Mouse (Mus musculus) megakaryocyte-erythroid progenitor cell, adult 5-6 weeks (primary cell): ENCODE data around the gene Babam2. TPM values are rescaled to one million over a fixed set of nuclear protein-coding genes. Genes with fewer than 3 reads are reported as not detected.
"Not testable (repeated sequence)": the region's sequence is repeated elsewhere in the genome, so short reads cannot be mapped to it uniquely, and the experiment has no call there.

Experiments used
- ATAC-seq: replicated peaks from 2 replicates; pipeline ENCODE4 v1.8.0; 2016; ENCODE audit warnings: mild to moderate bottlenecking, inconsistent platforms; ENCODE audit not compliant: severe bottlenecking, poor library complexity, low FRiP score, low TSS enrichment
- total RNA-seq, 2 experiments: library from RNA; stranded (forward) in 1 of 2; stranded (reverse) in 1 of 2; fragments of 200-1000, 215-1000 nt in 1 of 2; fragments of >200 nt in 1 of 2; fragmentation: Nextera tagmentation in 1 of 2; gene quantifications; 2 replicates each; pipeline ENCODE4 v1.2.3; 2014 to 2017

Babam2 gene
- total RNA-seq, 2 experiments from 2014 or later: 50.5 to 82.0 TPM

DNA sequence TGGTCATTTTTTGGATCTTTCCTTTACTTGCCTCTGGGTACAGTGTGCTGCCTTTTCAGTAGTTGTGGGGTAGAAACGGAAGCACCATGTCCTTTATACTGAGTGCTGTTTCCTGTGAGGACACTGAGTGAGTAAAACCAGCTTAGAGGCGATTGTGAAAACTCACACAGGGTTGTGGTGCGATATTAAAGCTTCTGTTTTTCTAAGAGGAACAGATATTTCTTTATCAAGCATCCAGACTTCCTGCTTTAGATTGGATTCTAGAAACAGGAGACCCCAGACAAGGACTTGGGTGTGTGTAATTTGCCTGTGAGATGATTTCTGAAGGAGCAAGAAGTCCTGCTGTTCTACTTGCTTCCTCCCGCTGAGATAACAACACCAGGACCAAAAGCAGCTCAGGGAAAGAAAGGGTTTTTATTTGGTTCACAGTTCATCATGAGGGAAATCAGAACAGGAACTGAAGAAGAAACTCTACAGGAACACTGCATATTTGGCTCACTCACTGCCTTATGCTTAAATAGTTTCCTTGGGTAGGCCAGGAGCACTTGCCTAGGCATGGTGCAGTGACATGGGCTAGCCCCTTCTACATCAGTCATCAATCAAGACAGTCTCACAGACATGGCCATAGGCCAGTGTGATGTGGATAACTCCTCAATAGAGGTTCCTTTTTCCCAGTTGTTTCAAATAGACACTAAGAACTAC is 69.5 kb downstream of the Babam2 start:
- peak; percentile 57 for ATAC-seq

DNA sequence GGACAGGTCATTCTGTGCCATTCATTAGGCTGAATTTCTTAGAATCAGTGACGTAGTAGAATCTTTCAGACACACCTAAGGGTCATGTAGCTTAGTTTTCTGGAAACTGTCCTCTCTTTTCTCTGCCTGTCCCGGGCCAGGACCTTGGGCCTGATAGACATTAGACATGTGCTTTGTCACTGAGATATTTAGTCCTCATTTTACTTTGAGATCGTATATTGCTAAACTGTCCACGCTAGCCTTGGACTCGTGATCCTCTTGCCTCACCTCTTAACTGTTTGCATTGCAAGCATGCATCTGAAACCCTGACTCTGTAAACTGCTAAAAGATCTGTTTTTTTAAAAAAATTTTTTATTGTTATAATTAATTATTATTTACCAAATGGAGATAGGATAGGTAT is 74.0 kb downstream of the Babam2 start:
- no peak for ATAC-seq

DNA sequence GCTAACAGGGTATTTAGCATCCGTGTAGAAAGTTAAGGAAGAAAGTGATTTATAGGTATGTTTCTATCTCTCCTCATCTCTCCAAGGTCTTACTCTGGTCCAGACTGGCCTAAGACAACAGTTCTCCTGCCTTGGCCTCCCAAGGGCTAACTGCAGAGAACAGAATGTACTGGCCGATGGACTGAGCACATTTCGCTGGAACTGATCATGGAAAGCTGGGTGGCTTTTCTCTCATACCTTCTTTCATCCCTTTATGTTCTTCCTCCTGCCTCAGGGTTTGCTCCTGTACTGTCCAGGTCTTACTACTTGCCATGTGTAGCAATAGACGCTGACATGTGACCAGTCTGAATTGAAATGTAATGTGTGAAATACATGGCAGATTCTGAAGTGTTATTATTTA is 74.4 kb downstream of the Babam2 start:
- ATAC-seq: no peak

DNA sequence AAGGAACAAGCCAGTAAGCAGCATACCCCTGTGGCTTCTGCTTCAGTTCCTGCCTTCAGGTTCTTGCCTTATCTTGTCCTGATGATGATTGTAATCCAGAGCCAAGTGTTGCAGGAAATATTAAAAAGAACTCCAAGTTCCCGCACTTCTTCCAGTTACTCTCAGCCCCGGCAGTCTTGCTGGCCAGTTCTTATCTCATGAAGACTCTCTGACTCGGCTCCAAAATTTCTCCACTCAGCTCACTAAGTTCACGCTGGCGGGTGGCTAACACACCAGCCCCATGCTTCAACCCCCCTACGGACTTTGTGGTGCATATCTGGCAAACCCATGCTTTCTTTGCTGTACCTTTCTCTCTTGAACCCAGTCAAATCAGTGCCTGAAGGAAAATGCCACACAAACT is 77.5 kb downstream of the Babam2 start:
- ATAC-seq: no peak

DNA sequence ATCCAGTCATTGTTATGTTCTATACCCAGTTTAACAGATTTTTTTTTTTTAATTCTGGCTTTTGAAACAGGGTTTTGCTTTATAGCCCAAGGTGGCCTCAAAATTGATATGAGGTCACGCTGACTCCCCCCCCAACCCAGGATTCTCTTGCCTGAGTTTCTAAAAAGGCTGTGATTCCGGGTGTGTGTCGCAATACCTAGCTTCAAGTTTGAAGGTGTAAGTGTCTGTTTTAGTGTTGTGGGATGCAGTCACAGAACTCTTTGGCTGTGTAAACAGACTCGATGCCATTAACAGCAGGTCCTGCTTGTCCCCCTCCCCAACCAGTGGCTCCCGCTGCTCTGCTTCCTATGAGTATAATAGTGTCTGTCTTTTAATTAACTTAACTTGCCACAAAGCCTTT is 84.1 kb downstream of the Babam2 start:
- ATAC-seq: no peak

DNA sequence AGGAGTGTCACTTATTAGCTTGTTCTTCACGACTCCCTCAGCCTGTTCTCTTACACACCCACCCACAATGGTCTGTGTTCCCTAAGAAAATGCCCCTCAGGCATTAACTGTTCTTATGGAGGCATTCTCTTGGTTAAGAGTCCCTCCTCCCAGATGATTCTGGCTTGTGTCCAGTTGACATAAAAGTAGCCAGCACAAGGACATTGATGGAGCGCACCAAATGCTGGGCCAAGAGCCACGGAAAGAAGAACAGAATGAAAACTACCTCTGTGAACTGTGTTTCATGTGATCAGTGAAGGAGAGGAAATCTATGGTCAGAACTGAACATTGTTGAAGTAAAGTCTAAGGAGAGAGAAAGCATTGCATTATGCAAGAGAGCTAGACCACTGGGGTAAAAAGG is 89.7 kb downstream of the Babam2 start:
- no peak for ATAC-seq

DNA sequence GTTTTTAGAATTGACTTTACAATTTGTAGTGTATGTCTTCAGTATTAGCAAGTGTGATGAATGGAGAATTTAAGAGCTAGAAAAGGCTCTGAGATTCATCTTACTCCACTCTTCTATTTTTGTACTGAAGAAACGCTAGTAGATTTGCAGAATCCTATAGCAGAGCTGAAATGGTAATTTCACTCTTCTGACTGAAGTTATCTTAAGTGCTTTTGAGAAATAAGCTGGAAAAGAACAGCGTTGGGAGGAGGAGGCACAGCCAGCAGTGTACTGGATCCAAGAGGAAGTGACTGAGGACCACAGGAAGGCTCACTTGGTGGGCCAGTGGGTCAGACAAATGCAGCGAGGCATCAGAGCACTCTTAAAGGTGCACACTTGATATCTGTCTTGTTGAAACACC is 90.1 kb downstream of the Babam2 start:
- no peak for ATAC-seq

DNA sequence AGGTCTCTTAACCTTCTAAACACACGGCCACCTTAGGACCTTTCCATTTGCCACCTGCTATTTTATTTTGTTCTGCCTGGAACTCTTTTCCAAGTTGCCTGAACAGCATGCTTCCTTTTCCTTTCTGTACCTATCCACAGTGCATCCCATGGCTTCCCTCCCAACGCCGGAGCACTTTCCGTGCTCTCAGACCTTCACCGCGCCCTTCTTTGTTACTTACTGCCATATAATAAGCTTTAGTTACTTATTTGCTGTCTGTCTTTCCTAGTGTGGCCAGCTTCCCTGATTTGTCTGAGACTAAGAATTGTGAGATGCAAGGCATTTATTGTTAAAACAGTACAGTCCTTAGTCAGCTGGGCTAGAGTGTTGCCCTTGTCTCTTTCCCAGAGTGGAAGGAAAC is 94.9 kb downstream of the Babam2 start:
- ATAC-seq: no peak

DNA sequence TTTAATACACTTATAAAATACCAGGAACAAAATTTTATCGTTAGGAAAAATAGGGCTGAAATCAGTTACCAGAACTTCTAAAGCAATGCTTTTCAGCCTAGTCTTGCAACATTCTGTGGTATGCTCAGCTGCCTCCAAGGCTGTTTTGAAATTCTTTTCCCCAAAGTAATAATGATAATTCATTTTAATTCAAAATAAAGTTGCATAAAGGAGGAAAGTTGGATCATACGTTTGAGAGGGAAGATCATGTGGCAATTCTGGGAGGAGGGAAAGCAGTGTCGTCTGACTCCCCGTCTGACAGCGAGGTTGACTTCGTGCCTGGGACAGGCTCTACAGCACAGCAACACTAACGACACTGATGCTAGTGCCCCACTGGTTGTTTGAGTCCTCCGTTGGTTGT is 95.4 kb downstream of the Babam2 start:
- ATAC-seq: no peak

DNA sequence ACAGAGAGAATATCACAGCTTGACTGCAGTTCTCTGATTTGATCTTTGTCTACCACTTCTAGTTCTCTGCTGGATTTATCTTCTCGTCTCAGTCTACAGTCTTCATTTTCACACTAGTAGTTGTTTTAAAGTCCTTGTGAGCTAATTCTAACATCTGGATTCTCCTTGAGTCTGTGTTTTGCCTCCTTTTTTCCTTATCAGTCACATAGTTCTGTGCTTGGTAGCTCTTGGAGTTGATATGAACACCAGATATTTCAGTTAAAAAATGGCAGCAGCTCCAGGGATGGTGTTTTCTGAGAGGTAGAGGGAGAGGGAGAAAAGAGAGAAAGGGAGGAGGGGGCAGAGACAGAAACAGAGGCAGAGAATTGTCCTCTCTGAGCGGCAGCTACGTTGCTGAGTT is 97.9 kb downstream of the Babam2 start:
- ATAC-seq: no peak; the same call in 1 of the 2 replicates

DNA sequence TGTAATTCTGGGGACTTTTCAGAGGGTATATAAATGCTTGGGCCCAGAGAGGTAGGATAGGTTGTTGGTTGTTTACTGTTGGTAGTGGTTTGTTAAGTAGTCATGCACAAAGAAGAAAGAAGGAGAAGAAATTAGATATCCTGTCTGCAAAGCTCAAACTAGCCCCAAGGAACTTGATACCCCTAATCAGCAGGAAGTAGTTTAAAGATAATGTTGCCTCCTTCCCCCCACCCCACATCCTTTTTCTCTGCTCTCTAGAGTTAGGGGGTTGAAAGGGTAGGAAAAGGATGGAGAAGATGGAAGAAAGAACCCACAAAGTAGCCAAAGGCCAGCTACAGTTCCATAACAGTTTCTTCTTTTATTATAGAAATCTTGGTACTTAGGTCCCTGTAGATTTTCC is 99.5 kb downstream of the Babam2 start:
- ATAC-seq: no peak

DNA sequence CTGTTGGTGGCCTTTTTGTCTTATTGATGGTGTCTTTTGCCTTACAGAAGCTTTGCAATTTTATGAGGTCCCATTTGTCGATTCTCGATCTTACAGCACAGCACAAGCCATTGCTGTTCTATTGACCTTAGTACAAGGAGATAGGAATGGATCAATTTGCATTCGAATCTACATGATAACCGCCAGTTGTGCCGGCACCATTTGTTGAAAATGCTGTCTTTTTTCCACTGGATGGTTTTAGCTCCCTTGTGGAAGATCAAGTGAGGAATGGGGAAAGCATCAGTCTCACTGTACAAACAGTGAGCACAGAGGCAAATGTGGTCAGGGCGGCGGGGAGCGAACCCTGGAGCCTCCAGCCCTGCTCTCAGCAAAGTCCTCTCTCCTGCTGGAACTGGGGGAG is 106.7 kb downstream of the Babam2 start:
- not testable (repeated sequence) for ATAC-seq

DNA sequence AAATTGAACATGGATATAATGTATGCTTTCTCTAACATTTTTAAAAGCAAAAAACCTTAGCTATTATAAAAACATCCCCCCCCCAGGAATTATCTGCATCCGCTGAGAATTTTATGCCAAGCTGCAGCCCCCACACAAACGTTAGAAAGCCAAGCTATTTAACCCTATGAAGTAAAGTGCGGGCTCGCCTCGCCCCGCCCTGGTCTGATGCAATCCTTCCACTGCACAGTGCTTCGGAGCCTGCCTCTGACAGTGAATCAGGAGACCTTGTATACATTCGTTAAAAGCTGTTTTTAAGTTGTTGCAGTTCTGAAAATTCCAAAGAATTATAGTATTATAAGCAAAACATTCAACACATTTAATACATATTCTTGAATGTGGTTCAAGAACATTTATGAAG is 107.3 kb downstream of the Babam2 start:
- ATAC-seq: no peak

DNA sequence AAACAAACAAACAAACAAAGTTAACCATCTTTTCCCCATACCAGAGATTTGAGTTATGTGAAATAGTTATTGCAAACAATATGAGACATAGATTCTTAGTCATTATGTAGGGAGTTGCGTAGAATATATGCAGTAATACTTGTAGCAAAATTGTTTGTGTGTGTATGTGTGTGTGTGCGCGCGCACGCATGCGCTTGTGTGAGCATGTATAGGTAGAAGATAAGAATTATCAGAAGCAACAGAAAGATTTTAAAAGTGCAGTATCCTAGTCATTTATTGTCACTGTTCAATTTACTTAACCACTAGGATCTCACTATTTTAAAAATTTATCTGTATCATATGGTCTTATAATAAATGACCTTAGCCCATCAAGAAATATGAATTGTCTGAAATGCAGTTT is 109.8 kb downstream of the Babam2 start:
- ATAC-seq: no peak

DNA sequence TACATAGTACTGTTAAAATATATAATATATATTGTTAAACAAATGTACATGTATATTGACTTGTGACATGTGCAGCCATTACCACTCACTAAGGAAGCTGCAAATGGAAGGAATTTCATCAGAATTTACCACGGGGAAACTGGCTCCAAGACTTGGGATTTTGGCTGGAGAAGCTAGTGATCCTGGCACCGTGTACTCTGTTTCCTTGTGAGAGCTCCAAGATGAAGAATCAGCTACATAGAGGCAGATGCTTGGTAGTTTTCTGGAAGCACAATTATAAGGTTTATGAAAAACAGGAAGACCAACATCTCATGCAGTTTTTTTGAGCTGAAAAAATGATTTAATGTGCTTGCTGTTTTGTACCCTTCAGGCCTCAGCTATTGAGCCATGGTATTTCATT is 110.8 kb downstream of the Babam2 start:
- no peak for ATAC-seq

DNA sequence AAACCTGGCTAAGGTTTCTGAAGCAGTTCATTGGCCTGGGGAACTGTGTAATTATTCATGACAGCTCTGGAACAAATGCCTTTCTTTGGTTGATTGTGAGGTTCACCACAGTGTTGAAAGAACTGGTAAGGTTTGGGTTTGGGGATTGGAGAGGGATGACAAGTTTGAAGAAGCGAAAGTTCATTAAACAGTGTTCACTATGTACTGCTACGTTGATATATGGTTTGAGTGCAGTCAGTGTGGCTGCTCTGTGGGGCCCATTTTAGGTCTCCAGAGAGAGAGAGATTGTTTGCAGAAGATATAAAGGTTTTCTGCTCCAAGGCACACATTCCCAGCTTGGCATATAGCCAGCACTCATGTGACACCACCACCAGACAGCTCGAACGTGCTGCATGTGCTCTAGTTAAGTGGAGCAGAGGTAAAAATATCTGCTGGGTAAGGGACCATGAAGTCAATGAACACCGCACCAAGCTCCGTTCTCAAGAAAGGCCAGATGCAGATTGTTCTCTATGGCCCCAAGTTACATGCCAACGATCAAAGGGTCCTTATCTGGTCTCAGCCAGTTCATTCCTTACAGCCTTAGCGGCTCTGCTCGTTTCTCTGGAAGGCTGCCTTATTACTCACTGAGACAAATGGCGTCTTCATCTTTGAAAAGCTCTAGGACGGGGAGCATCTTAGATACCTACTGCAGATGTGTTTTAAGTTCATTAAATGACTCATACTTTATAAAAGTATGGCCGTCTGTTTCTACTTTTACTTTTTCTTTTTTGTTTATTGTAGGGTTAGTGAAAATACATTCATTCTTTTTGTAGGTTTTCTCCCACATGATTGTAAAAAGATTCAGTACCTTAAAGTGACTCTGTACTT is 113.5 kb downstream of the Babam2 start:
- ATAC-seq: peak; percentile 50; the same call in 1 of the 2 replicates

DNA sequence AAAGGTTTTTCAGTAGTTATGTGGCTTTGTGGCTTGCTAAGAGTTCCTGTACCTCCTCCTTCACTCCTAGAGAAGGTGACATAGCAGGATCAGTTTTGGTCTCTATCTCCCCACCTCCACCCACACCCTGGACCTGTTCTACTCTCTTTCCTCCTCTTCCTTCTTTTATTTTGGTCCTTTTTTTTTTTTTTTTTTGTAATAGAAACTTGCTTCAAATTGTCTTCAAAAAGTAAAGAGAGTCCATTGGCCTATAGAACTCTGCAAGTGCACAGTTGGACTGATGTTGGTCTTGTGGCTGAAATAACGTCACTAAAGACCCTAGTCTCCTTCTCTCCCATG is 114.1 kb downstream of the Babam2 start:
- no peak for ATAC-seq

DNA sequence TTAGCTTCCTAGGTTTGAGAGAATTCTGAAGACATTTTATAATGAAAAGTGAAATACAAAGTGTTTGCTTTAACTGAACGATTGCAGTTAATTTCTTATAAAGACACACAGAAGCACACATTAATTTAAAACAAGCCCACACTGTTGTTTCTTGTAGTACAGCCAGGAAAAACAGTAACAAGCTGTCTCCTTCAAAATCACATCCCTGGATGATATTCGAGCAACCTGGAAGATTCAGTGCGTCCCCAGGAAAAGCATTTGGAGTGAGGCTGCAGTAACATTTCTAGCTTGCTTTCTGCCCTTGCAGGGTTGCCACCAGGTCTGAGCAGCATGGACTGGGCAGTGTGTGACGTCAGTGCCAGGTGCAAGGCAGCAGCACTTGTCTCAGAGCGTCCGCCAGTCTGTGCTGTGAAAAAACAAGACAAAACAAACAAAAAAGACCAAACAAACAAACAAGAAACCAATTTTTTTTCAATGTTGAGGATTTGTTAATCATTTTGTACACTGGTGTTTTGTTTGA is 115.7 kb downstream of the Babam2 start:
- no peak for ATAC-seq

DNA sequence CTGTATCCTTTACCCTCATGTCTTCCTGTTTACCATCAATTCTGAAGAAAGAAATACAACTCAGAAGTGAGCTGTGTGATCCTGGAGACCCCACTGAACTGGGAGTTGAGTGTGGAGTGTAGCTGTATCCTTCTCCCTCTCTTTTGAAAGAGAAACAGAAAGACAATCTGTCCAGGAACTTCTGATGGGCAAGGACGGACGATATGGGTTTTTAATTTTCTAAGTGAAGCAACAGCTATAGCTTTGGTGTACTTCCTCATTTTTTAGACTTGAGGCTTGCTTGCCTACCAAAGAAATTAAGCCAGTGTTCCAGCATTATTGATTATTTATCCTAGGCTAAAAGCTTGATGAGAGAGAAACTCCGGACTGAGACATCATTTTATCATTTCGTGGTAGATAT is 116.6 kb downstream of the Babam2 start:
- no peak for ATAC-seq

DNA sequence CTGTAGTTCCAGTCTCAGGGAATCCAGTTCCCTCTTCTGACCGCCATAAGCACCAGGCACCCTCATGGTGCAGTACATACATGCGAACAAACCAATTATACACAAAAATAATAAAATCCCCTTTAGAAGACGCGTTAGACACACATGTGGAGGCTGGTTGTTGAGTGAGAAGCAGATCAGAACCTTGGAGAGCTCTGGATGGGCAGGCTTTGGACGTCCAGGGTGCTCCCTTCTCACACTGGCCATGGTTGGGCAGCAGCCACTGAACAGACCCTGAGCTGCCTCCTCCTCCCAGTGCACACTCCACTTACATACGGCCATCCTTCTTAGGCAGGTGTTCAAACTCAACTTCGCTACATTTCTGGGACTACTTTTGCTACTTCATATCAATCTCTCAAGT is 117.6 kb downstream of the Babam2 start:
- no peak for ATAC-seq

DNA sequence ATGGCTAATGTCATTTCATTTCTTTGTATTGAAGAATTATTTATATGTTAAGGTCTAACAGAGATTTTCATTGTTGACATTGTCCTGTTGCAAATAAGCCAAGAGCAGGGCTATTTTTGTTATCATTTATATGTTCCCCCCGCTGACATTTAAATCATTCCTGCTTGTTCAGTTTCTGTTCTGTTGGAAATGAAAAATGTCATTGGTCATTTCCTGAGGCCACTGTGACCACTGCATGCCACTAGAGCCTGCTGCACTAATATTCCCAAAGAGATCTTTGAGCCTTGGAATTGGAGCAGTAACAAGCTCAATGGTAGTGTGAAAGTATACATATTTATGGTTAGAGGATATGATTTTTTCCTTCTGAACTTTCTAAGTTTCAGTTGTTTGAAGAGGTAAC is 118.6 kb downstream of the Babam2 start:
- ATAC-seq: no peak
